In the genomic region with DNA sequence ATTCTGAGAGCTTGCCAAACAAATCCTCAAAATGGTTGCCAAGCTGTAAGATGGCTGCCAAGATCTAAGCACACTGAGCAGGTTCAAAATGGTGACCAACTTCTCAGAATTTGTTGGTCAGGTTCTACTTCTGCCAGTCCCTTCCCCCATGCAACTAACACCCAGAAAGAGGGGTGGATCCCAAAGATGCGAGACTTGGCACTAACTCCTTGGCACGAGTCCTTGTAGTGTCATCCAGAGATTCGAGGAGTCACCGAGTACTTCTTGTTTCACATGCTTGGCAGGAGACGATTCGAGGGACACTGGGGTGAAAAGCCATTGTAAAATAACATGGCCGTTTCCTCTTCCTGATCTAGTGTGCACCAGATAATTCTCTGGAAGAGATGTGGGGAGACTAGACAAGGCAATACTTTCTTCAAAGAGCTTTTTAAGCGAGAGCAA, we compare ENCODE assay signal across 9 mouse cellular contexts.
DNase-seq lines count a peak whose midpoint lies in the region; ATAC-seq and TF ChIP-seq lines count a peak whose summit lies in the region.
"Had no signal": no experiment of that assay in that cellular context is flagged by ENCODE, and none has a peak within 500 bp of the region (broad histone marks: within the 10 kb centered on the region; RNA-seq: fewer than 3 reads in every experiment).

No protein-coding gene starts in this region.

- no peaks in the 10 kb centered on the region for H3K27me3 ChIP-seq in intestine, embryonic 14.5 days (replicated peaks; ENCODE audit: control insufficient read depth, insufficient read depth, low read length)
- H3K27me3 ChIP-seq in intestine, postnatal 0 days (replicated peaks; ENCODE audit: control insufficient read depth, insufficient read depth, low read length): no peaks in the 10 kb centered on the region
- H3K27me3 ChIP-seq in heart, embryonic 15.5 days: no peaks in the 10 kb centered on the region
- no peaks in the 10 kb centered on the region for H3K27me3 ChIP-seq in liver, postnatal 0 days (ENCODE audit: insufficient read depth, low read length)

- no peak overlapping the region for H3K4me2 ChIP-seq in intestine, embryonic 14.5 days (ENCODE audit: low read length)
- no peak overlapping the region for H3K4me2 ChIP-seq in intestine, postnatal 0 days (replicated peaks; ENCODE audit: low read depth)
- H3K4me2 ChIP-seq in heart, embryonic 15.5 days: peak overlapping the region; percentile 17; the same call in 1 of the 2 replicates
- H3K4me2 ChIP-seq in liver, postnatal 0 days (ENCODE audit: low read depth, low read length): peak overlapping the region; percentile 15; the same call in 1 of the 2 replicates

- peak overlapping the region; percentile 55 for H3K27ac ChIP-seq in intestine, embryonic 14.5 days (ENCODE audit: low read depth)
- no peak overlapping the region for H3K27ac ChIP-seq in intestine, postnatal 0 days (ENCODE audit: low read depth, low read length)
- peak overlapping the region; percentile 69 for H3K27ac ChIP-seq in heart, embryonic 15.5 days
- peak overlapping the region; percentile 66 for H3K27ac ChIP-seq in liver, postnatal 0 days (ENCODE audit: low read depth)

- peaks cover 26% of the 10 kb centered on the region for H3K4me1 ChIP-seq in intestine, embryonic 14.5 days (replicated peaks; ENCODE audit: control insufficient read depth, insufficient read depth, low read length)
- no peaks in the 10 kb centered on the region; the same call in 1 of the 2 replicates for H3K4me1 ChIP-seq in intestine, postnatal 0 days (replicated peaks; ENCODE audit: control insufficient read depth, insufficient read depth, low read length)
- peaks cover 51% of the 10 kb centered on the region for H3K4me1 ChIP-seq in heart, embryonic 15.5 days (replicated peaks)
- H3K4me1 ChIP-seq in liver, postnatal 0 days (ENCODE audit: insufficient read depth): peaks cover 34% of the 10 kb centered on the region

- 66% methylated on average over 8 of the region's 8 CpGs for WGBS in intestine, embryonic 14.5 days
- WGBS in intestine, postnatal 0 days: 60% methylated on average over 8 of the region's 8 CpGs
- 53% methylated on average over 8 of the region's 8 CpGs for WGBS in heart, embryonic 15.5 days
- 51% methylated on average over 8 of the region's 8 CpGs for WGBS in liver, postnatal 0 days (ENCODE audit: insufficient replicate concordance)

- H3K9me3 ChIP-seq in intestine, embryonic 14.5 days (ENCODE audit: control insufficient read depth, low read length): no peaks in the 10 kb centered on the region
- no peaks in the 10 kb centered on the region for H3K9me3 ChIP-seq in intestine, postnatal 0 days (ENCODE audit: control insufficient read depth)
- no peaks in the 10 kb centered on the region for H3K9me3 ChIP-seq in heart, embryonic 15.5 days (replicated peaks)
- no peaks in the 10 kb centered on the region for H3K9me3 ChIP-seq in liver, postnatal 0 days (ENCODE audit: low read length)

- H3K9ac ChIP-seq in intestine, embryonic 14.5 days (ENCODE audit: low read length): no peak overlapping the region
- H3K9ac ChIP-seq in intestine, postnatal 0 days (ENCODE audit: low read depth, low read length): no peak overlapping the region
- no peak overlapping the region for H3K9ac ChIP-seq in heart, embryonic 15.5 days
- no peak overlapping the region for H3K9ac ChIP-seq in liver, postnatal 0 days (replicated peaks)

- TF ChIP-seq CTCF in intestine, postnatal 0 days (IDR thresholded peaks at IDR 0.05; ENCODE audit: low read depth): no peak
- TF ChIP-seq CTCF in liver, postnatal 0 days (IDR thresholded peaks at IDR 0.05; ENCODE audit: low read depth): no peak

- intact Hi-C loops in left cerebral cortex, postnatal 36 days (cut with DNase I): no loop called here

- ATAC-seq in intestine, embryonic 14.5 days (replicated peaks; ENCODE audit: low FRiP score, low TSS enrichment, low read depth): no peak
- no peak for ATAC-seq in intestine, postnatal 0 days
- peak; percentile 60 for ATAC-seq in heart, embryonic 15.5 days (replicated peaks; ENCODE audit: insufficient number of reproducible peaks, insufficient read depth, low FRiP score, low read depth)
- peak; percentile 59 for ATAC-seq in liver, postnatal 0 days

- TF ChIP-seq EP300 in liver, postnatal 0 days (IDR thresholded peaks at IDR 0.05; ENCODE audit: low read depth): peak; percentile 71

- H3K36me3 ChIP-seq in intestine, embryonic 14.5 days (ENCODE audit: control insufficient read depth, insufficient read depth, low read length): no peaks in the 10 kb centered on the region
- H3K36me3 ChIP-seq in intestine, postnatal 0 days (ENCODE audit: control insufficient read depth, insufficient read depth): no peaks in the 10 kb centered on the region
- no peaks in the 10 kb centered on the region for H3K36me3 ChIP-seq in heart, embryonic 15.5 days
- H3K36me3 ChIP-seq in liver, postnatal 0 days (replicated peaks; ENCODE audit: insufficient read depth, low read length): no peaks in the 10 kb centered on the region
- H3K36me3 ChIP-seq: G1E had no signal

- H3K4me3 ChIP-seq in intestine, embryonic 14.5 days (ENCODE audit: low read depth, low read length): no peak overlapping the region
- no peak overlapping the region for H3K4me3 ChIP-seq in intestine, postnatal 0 days (ENCODE audit: low read depth, low read length)
- no peak overlapping the region for H3K4me3 ChIP-seq in heart, embryonic 15.5 days
- no peak overlapping the region for H3K4me3 ChIP-seq in liver, postnatal 0 days (ENCODE audit: low read depth, low read length)

- no peak for DNase-seq in intestine, embryonic 14.5 days (ENCODE audit: low spot score)
- DNase-seq in MEL-GATA-1-ER (ENCODE audit: extremely low read depth, low read depth): peak; percentile 77
- peak; percentile 68 to 74 for DNase-seq in cerebellum, postnatal 25 days
- peak; percentile 43 for DNase-seq in liver, postnatal 0 days
- DNase-seq in retina, postnatal 1 day: no peak
- no peak for DNase-seq in left cerebral cortex, postnatal 36 days (ENCODE audit: low spot score in 2 of 2)

Comparison
In these comparisons a context has a peak if more than half of its experiments do, and no peak if none do; other contexts are left out.
1. ATAC-seq: peak in heart, embryonic 15.5 days (single experiment) and liver, postnatal 0 days (single experiment); none in intestine, embryonic 14.5 days (single experiment) and intestine, postnatal 0 days (single experiment).
2. DNase-seq: peak in MEL-GATA-1-ER (single experiment), cerebellum, postnatal 25 days (2 of 2) and liver, postnatal 0 days (single experiment); none in intestine, embryonic 14.5 days (single experiment), retina, postnatal 1 day (single experiment) and left cerebral cortex, postnatal 36 days (0 of 2).
3. H3K4me2 ChIP-seq: peak in heart, embryonic 15.5 days (single experiment) and liver, postnatal 0 days (single experiment); none in intestine, embryonic 14.5 days (single experiment) and intestine, postnatal 0 days (single experiment).